Mouse (Mus musculus) left cerebral cortex, adult 11 months (tissue): ENCODE measurements around the gene Dapk1.
"Not testable (repeated sequence)": the region's sequence is repeated elsewhere in the genome, so short reads cannot be mapped to it uniquely, and the experiment has no call there.

Experiments
- DNase-seq: peaks from one replicate; pipeline ENCODE4 v3.0.0; 2022; ENCODE audit warnings: low spot score

Dapk1 gene

DNA sequence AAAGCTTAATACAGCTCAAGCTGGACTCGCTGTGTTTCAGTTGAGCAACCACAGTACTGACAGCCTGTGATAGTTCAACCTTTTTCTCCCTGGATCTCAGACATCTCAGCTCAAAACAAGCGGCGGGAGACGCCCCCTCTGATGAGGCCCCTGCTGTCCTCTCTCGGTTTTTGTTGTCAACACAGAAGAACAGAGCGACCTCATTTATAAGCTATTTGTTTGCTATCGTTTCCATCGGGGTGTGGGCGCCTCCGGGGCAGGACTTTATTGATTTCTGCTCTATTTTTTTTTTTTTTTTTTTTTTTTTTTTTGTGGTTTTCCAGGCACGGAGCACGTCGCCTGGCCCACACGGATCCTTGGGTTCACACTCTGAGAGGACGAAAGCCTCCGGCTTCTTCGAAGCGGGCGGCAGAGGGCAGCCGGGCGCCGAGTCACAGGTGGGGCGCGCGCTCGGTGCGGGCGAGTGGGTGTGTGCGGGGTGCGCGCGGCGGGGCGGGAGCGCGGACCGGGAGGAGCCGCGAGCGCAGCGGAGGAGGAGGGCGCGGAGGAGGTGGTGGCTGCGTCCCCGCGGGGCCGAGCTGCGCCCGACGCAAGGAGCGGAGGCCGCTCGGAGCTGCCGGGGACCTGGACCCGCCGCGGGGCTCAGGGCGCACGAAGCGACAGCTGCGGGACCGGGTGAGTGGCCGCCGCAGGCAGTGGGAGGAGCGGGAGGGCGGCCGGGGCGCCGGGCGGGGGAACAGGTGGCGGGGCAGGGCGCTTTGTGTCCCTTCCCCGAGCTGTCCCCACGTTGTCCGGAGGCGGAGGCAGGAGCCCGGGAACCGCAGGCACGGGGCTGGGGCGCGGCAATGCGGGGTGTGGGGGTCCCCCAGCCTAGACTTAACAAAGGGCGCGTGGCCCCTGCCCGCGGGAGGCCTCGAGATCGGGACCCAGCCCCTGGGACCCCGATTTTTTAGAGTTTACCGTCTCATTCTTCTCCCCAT lies at the start of gene Dapk1:
Gene Dapk1 (plus strand): TSS at position 512 of the 980 bp plus-strand sequence.
- DNase-seq = peak; percentile 72

DNA sequence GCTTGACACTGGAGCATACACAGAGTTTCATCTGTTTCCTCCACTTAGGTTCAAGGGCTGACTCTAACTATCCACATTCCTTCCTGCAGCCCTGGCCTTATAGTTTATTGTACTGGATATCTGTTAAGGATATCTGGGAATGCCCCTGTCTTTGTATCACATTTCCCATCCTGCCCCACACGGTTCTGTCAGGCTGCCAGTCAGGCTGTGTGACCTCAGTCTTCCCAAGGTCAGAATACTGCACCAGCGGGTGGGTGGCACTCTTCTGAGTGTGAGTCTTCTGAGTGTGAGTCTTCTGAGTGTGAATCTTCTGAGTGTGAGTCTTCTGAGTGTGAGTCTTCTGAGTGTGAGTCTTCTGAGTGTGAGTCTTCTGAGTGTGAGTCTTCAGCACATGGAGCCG lies 48.4 kb upstream of the Dapk1 start:
- no peak for DNase-seq

DNA sequence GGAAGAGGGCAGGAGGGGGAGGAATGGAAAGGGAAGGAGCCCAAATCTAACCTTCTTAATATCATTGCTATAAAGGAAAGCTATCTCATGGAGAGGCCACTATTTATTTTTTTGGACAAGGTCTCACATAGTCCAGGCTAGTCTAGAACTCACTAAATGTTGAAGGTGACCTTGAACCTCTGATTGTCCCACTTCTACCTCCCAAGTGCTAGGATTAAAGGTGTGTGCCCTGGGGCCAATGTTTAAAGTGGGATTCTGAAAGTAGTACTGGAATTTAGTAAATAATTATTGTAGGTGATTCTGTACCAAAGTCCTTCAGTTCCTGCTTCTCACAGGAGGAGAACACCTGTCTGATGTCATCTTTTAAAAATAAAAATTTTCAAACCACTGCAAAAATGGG lies 45.3 kb upstream of the Dapk1 start:
- DNase-seq = no peak

DNA sequence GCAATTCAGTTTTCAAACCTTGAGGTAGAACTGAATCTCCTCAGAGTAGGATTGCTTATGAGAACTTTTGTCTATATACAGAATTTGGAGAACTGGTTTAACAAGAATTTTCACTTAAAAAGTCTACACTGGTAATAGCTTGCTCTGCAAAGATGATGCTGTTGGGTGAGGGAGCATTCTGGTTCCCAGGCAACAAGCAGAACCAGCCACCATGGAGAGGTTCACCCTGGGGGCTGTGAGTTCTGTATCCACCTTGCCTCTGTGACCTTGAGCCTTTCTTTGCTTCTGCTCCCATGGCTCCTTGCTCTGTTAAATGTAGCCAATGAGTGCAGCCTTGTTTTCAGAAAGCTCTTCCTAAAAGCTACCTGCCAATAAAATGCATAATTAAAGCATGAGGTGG lies 44.8 kb upstream of the Dapk1 start:
- DNase-seq = no peak

DNA sequence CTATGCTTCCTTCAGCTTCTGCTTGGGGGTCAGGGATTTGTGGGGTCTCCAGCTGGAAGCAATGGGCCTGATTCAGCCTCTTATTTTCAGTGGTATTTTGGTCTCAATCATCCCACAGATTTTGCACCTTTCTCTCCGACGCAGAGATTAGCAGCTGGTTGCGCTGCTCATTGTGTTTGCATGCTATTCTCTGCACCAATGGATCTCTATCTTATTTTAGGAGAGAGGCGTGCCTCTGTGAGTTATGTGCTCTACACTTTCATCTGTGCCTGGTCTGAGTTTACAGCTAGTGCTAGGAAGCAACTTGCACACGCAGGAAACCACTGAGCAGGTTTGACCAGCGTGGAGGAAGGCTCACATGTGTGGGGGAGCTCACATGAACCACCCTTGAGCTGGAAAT lies 37.4 kb upstream of the Dapk1 start:
- no peak for DNase-seq

DNA sequence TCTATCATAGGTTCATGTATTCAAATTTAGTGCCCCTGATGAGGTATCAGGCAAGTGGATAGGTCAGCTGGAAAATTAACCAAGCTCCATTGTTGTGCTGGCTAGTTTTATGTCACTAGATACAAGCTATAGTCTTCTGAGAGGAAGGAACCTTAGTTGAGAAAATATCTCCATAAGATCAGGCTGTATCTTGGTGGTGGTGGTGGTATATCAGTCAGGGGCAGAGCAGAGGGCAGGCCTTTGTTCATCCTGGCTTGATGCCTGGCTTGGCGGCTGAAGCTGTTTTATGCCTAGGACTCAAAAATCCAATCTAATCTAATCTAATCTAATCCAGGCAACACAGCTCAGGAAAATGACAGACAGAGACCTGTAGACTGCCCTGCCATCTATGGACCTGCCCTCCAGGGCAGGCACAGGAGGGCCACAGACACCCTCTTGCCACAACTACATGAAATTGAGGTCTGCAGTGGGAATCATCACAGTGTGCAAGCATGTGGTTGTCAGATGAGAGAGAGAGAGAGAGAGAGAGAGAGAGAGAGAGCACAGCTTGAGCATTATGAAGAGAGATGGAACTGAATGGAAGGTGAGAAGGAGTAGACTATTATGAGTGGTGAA lies 32.7 kb upstream of the Dapk1 start:
- DNase-seq = no peak

DNA sequence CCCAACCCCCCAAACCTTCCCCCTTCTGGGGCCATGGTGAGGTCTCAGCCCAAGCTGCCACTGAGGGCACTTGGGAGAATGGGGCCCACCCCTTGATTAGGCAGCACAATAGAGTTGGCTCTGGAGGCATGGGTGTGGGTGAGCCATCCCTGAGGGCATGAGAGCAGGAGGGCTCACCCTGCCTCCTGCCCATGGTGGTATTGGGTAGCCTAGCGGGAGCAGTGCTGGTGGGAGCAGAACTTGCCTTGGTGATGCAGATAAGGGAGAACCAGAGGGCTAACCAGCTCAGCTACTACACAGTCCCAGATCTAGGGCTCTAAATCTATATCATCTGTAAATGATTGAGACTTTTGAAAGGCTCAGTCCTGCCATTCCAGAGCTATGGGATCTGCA lies 32.2 kb upstream of the Dapk1 start:
- no peak for DNase-seq

DNA sequence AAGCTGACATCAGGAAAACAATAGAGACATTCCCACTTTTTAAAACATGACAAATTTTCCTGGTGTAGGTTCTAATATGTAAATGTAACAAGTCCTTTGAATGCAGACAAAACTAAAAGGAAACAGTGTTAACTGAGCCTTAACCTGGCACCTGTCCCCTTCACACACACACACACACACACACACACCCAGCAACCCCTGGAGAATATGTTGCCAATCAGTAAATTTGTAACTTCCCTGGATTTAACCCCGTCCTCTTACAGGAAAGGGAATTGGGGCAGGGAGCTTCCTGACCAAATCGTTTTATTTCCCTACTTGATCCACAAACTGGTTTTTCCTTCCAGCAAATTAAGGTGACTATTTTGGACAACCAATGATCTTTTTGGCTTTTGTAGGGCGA lies 28.2 kb upstream of the Dapk1 start:
- no peak for DNase-seq

DNA sequence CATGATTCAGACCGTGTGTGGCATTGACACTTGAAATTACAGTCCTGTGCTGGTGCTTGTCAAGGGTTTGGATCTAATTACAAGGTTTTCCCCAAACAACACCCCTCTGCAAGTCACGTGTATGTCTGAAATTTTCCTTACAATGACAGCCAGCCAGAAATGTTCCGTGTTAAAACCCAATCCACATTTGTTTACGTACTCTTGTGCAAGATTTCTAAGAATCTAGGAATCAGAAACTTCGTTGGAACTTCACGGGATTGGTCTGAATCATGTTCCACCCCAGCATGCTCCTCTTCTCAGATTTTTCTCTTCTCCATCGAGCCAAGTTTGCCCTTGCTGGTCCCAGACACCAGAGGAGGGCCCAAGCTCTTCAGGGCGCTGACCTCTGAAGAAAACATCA lies 27.8 kb upstream of the Dapk1 start:
- DNase-seq = no peak

DNA sequence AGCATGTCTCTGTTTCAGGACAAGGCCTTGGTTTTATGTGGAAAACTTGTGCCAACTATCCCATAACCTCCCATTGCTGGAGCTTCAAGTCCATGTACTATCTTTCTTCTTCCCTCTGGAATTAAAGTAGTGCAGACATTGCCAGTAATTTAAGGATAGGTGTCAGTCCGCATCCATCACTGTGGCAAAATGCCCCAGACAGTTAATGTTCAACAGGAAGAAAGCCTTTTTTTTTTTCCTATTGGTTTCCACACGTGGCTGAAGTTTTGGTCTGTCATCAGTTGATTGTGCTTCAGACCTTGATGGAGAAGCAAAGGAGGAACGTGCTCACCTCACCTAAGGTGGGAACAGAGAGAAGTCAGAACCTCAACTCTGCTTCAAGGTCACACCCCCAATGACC lies 23.2 kb upstream of the Dapk1 start:
- DNase-seq = no peak

DNA sequence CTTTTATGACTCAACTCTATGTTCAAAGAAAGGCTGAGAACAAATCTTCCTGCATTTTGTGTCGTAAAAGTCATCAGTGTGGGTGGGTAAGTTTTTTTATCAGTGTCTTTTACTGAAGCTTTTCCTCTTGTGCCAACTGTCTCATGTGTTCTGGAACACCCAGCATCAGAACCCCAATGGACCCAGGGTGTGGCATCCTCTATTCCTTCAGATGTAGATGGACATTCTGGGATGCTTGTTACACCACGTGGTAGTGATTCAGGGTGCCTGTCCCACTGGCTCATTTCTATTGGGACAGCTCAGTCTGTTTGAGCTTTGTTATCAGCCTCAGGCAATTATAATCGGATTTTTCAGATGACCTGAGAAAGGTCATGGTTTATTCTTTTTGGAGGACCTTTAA lies 6.9 kb upstream of the Dapk1 start:
- no peak for DNase-seq

DNA sequence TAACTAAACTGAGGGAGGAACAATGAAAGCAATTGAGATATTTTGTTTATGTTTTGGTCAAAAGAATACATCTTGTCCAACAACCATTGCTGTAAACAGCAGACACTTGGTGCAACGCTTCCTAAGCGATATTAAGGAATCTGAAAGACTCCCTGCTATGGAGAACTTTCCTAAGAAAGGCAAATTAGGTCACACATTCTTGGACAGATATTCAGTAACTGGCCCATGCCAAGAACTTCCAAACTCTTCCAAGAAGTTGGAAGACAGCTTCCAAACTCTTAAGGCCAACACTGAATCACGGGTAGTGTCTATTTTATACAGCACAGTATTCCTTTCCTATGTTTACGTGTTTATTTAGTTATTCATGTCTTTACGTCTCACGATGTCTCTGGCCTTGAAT lies 6.2 kb upstream of the Dapk1 start:
- no peak for DNase-seq

DNA sequence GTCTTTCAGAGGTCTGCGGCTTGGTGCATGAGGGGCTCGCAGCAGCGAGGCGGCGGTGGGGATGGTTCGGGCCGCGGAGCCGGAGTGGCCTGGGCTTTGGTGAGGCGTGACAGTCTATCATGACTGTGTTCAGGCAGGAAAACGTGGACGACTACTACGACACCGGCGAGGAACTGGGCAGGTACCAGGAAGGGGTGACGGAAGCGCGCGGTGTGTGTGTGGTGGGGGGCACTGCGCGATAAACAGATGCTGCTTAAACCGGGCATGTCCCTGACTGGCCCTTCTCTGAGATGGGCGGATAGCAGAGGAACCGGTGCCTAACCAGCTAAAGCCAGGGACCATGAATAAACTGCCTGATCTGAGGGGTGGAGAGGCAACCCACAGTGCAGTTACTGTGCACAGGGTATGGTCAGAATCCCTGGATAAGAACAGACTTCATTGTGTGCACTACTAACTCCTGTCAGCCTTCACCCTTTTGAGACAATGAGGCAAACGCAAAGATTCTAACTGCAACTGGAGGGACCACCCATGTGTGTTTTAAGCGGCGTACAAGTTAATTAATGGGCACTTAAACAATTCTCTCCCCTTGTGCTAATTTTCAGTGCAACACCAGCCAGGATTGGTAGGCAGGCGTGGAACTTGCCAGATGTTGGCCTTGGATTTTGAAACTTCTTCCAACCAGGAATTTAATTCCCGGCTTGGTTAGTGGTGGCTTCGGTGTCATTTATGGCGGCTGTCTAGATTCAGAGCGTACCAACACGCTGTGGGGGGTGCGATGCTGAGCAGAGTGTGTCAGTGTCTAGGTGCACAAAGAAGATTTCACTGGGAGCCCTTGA lies 887 bp downstream of the Dapk1 start:
- DNase-seq = no peak

DNA sequence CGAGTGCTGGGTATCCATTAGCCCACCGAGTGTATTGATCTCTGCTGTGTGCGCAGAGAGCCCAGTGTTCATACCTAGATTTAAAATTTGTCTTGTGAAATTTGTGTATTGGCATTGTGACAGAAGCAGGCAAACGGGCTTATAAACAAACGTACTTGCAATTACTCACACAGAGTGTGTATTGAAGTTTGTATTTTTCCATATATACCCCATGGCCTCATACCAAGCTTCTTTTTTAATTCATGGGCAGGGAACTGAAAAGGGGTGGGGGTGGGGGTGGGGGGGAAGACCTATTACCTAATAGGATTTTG lies 1.5 kb downstream of the Dapk1 start:
- no peak for DNase-seq

DNA sequence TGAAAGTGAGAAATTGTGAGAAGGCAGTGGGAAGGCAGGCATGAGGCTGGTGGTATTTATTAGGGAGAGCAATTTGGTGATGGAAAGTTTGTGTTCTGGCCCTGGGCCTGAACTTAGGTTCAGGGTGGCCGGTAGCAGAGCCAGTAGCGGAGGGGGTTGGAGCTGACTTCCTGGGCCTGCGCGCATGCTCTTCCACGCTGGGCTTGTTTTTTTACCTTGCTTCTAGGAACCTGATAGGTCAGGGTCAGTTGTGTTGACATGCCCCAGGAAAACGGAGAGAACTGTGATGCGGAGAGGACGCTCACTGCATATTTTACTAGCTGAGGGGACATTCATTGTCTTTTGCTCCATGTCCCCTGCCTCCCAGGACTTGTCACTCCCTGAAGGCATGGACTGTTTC lies 5.7 kb downstream of the Dapk1 start:
- DNase-seq = no peak

DNA sequence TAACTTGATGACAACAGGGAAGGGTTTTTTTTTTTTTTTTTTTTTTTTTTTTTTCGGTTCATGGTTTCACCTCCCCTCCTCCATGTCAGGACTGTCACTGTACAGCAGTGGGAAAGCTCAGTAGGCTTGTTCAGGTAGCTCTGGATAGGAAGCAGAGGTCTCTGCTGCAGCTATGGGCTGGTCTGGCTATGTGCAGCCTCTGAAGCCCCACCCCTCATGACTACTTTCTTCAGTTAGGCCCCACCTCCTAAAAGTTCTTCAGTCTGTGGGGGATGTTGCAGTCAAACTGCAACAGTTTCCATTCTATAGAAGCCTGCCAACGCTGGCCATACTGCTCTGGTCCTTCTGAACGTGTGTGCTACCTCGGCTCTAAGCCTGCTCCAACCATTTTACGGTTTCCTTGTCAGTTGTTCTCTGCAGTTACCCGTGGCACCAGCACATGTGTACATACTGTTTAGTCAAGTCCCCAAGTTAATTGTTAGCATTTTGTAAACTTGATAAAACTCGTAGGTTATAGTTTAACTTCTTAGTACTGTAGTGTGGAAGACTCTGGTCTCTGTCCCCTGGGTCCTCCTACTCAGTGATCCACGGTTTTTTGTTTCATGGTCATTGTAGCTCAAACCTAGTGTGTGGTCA lies 6.8 kb downstream of the Dapk1 start:
- no peak for DNase-seq

DNA sequence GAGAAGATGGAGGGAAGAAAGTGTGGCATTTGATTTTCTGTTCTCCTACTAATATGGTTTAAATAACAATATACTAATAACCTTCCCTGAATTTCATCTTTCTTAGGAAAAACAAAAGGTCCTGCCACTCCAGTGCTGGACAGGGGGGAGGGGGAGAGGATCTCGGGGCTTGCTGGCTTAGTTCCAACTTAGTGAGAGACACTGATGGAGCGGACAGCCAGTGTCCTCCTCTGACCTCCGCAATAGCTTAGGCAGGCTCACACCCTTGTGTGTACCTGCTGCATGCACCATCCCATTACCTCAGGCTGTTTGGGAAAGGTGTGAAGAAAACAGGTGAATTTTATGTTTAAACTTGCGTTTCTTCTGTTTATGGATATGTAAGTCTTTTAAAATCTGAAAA lies 7.5 kb downstream of the Dapk1 start:
- no peak for DNase-seq

DNA sequence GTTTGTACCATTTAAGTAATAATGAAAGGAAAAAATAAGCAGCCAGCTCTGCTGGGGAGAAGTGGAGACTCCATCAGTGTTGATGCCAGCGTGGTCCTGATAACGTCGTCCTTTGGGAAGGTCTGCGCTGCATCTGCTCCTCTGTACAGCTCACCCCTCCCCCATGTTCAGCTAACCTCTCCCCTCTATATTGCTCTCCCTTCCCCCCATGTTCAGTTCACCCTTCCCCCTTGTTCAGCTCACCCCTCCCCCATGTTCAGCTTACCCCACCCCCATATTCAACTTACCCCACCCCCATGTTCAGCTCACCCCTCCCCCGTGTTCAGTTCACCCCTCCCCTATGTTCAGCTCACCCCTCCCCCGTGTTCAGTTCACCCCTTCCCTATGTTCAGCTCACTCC lies 8.8 kb downstream of the Dapk1 start:
- DNase-seq = no peak

DNA sequence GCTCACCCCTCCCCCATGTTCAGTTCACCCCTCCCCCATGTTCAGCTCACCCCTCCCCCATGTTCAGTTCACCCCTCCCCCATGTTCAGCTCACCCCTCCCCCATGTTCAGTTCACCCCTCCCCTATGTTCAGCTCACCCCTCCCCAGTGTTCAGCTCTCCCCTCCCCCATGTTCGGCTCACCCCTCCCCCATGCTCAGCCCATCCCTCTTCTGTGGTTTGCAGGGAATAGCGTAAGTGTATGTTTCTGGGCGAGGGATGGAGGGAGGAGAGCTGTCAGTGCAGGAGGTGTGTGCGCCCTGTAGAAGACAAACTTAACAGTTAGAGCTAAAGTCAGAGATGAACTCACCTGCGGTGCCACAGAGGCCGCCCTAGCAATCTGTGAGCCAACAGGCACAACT lies 9.2 kb downstream of the Dapk1 start:
- not testable (repeated sequence) for DNase-seq

DNA sequence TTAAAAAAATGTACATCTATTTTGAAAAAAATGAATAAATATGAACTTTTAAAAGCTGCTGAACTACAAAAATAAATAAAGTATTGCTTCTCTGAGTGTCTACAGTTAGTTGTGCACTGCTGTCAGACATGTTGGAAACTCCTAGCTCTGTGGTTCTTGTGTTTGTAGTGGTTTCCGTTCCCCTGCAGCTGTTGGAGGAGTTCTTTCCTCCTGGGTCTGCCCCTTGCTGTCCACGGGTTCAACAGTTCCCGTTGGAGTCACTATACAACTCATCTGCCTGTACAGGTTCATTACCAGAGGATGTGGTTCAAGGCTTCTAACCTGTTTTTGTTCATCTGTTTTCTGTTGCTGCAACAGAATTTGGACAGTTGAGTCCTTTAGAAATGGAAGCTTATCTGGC lies 10.4 kb downstream of the Dapk1 start:
- no peak for DNase-seq

DNA sequence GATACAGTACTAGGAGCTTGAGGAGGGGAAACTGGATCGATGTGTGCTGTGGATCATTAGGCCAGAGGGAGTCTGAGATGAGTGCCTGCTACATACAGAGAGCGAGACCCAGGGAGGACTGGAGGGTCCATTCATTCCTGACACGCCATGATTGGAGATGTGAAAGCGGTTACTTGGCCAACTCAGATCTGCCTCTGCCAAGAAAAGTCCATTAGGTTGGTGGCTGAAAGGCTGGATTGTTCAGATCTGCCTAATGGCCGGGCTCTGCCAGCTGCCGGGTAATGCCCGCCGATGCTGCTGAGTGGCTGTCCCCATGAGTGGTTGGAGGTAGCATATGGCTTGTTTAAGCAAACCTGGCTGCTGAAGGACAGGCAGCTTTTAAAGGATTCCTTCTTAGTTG lies 12.4 kb downstream of the Dapk1 start:
- DNase-seq = peak; percentile 39

DNA sequence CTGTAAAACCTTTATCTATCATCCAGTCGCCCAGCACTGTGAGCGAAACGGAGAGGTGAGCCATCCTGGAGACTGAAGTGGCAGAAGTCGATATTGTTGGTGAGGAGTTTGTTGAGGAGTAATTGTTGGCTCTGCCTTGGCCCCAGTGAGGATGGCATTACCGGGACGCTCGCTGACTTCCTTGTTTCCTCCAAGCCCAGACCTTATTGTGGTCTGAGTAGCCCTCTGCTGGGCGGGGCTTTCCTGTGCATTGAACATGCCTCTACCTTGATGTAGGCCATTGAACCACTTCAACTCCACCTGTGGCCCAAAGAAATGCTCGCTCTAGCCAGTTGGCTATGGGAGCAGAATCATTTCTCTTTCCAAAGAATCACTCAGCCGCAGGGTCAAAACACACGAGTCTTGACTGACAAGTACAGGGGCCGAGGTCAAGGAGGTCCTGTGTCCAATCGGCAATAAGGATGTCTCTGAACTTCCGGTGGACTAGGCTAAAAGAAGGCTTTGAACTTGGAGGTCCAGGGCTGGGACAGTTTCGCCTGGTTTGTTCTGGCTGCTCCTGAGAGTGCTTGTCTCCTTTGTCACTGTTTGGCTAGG lies 13.4 kb downstream of the Dapk1 start:
- no peak for DNase-seq
